Mouse (Mus musculus) splenic B cell, adult 2 months (primary cell): ENCODE results near the gene Atf7.
"Not testable (repeated sequence)": the region's sequence is repeated elsewhere in the genome, so short reads cannot be mapped to it uniquely, and the experiment has no call there.

Experiments
- DNase-seq: peaks from one replicate; pipeline ENCODE4 v3.0.0-alpha.2; 2011; ENCODE audit warnings: low read depth, low spot score
- H3K27me3 ChIP-seq: 2 replicates; pipeline ENCODE4 v1.6.1; 2012; ENCODE audit warnings: mild to moderate bottlenecking, low read length, moderate library complexity, mixed read lengths; ENCODE audit not compliant: control insufficient read depth, poor library complexity, insufficient read depth, severe bottlenecking
- H3K36me3 ChIP-seq: 2 replicates; pipeline ENCODE4 v1.6.1; 2012; ENCODE audit warnings: mild to moderate bottlenecking, low read length, moderate library complexity, mixed read lengths; ENCODE audit not compliant: control insufficient read depth, poor library complexity, insufficient read depth, severe bottlenecking

The Atf7 gene

DNA sequence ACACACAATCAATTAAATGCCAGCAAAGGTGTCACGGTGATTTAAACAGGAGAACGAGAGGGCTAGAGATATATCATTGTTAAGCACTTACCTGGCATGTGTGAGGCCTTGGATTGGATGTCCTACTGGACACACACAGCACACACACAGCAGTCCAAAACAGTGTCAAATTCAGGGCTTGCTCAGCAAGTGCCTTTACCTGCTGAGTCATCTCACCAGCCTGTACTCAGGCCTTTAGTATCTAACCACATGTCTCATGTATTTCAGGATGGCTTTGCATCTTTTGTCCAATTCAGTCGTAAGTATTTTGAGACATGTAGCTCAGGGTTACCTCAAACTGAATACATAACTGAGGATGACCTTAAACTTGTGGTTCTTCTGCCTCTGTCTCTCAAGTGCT is 25.8 kb upstream of the Atf7 start:
- no peak for DNase-seq
- H3K36me3 ChIP-seq, result no peaks in the 10 kb centered on the region
- no peaks in the 10 kb centered on the region for H3K27me3 ChIP-seq

DNA sequence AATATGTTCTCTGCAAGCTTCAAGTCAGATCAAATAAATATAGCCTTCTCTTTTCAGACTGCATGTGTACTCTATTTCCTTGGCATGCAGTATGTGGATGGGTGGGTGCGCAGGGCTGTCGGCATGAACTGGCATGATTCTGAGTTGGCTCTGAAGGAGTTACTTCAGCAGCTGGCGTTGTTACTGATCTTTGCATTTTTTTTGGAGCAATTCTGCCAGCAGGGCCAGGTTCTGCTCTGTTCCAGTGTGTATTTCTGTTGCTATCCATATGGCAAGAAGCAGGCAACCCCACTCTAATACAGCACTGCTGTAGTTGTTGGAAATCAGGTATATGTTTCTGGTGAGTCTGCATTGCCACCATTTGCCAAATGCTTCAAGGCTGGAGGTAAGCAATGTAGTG is 10.6 kb upstream of the Atf7 start:
- no peak for DNase-seq
- H3K27me3 ChIP-seq, result no peaks in the 10 kb centered on the region
- H3K36me3 ChIP-seq, result no peaks in the 10 kb centered on the region

DNA sequence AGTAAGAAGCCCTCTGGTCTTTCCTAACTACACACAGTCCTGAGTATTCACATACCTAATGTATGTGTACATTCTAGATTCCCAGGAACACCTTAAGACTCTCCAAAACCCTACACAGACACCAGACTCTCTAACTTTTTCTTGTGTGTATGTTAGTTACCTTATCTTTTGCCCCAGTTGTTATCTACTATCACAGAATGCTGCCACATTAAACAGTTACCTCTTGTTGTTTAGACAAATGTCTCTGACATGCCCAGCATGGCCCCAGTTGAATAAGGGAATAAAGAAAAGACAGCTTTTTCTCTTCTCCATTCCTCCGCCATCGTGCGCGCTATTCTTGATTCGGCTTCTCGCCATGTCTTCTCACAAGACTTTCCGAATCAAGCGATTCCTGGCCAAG is 9.4 kb upstream of the Atf7 start:
- Histone ChIP-seq H3K27me3 (no peaks in the 10 kb centered on the region), H3K36me3 (no peaks in the 10 kb centered on the region)
- no peak for DNase-seq

DNA sequence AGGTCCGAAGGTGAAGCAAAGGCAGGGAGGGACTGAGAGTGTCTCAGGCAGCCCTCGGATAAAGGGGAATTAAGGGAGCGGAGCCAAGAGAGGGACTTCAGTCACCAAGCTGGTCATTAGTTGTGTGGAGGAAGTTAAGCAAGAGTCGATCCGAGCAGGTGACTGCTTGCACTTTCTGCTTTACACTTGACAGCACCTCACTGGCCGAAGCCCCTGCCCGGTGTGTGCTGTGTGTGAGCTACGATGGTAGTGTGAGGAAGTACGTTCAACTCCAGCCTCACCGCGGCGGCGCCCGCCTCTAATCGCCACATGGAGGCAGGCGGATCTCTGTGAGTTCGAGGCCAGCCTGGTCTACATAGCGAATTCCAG is 407 bp upstream of the Atf7 start:
- Histone ChIP-seq H3K36me3 (no peaks in the 10 kb centered on the region), H3K27me3 (no peaks in the 10 kb centered on the region)
- peak; percentile 90 for DNase-seq

DNA sequence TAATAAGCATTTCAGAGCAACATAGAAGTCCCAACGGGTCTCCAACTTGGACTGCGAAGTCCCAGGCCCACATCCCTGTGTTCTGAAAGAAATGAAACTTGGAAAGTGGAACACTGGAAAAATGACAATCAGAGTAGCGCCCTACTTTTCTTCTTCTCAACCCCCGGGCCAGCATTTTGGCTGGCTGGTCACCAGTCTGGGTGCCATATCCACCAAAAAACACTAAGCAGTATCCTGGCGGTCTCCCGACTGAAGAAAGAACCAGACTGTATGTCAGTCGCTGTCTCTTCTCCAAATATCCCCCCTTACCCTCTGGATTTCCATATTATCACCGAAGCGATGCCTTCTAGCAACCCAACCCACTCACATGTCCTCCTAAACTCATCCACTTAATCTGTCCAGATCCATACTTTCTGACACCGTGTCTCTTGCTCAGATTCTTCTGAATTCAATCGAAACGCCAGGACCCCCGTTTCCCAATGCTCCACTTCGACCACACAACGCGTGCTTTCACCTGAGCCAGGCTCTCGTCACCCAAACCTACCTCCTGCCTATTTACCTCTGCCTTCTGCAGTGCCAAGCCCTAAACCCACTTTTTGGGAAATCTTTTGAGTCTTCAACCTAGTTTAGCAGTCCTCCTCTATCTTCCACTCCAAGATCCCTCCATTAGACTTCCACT is 834 bp downstream of the Atf7 start:
- Histone ChIP-seq H3K27me3 (no peaks in the 10 kb centered on the region), H3K36me3 (no peaks in the 10 kb centered on the region)
- DNase-seq, result peak; percentile 9

DNA sequence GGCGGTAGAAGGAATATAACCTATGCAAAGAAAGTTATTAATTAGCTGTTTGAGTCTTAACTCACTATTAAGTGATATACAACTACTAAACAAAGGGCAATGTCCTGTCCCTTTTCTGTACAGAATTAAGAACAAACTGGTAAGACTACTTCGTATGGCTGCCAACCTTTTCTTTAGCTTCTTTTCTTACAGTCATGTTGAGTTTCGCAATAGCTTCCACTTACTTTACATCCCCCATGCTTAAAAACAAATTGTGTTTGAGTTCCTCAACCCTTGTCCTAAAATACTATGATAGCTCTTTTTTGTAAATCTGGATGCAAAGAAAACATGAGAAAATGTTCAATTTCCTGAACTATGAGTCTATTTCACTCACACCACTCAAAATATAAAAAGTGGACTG is 2.1 kb downstream of the Atf7 start:
- H3K36me3 ChIP-seq, result no peaks in the 10 kb centered on the region
- DNase-seq, result no peak
- H3K27me3 ChIP-seq, result no peaks in the 10 kb centered on the region

DNA sequence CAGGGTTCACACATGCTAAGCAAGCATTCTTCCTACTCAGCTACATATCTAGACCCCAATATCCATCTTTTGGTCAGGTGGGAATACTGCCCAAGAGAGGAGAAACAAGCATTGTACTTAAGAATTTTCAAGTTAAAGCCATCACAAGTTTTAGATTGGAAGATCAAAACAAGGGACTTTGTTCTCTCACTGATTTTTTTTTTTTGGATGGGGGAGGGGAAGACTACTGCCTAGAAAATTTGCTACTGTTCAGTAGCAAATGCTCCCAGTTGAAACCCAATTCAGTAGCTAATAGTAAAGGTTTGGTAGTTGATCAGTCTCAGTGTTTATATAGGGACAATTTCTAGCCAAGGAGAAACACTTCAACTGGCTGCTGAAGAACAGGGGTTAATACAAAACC is 2.7 kb downstream of the Atf7 start:
- DNase-seq, result no peak
- Histone ChIP-seq H3K27me3 (no peaks in the 10 kb centered on the region), H3K36me3 (no peaks in the 10 kb centered on the region)

DNA sequence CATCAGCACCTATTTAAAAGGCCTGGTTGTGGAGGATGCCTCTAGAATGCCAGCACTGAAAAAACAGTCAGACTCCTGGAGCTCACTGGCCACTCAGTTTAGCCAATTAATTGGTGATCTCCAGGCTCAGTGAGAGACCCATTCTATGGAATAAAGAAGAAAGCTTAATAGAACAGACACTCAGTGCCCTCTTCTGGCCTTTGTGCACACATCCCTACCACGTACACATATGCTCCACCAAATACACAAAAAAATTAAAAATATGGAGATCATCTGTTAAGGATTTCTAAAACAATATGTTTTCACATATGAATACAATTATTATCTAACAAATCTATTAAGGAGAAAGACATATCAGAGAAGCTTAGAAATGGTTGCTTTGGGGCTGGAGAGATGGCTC is 4.5 kb downstream of the Atf7 start:
- H3K27me3 ChIP-seq, result no peaks in the 10 kb centered on the region
- H3K36me3 ChIP-seq, result no peaks in the 10 kb centered on the region
- no peak for DNase-seq

DNA sequence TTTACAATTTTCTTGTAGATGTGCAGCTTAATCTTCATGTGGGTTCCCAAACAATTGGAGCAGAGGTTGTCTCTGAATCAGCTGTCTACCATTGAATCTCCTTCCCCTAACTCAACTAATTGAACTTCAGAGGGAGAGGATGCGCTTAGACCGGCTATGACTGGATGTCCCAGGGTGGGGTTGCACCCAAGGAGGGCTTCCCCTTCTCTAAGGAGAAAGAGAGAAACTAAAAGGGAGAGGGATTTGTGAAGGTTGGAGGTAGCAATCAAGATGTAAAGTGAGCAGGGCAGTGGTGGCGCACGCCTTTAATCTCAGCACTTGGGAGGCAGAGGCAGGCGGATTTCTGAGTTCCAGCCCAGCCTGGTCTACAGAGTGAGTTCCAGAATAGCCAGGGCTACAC is 5.8 kb downstream of the Atf7 start:
- no peak for DNase-seq
- no peaks in the 10 kb centered on the region for H3K36me3 ChIP-seq

DNA sequence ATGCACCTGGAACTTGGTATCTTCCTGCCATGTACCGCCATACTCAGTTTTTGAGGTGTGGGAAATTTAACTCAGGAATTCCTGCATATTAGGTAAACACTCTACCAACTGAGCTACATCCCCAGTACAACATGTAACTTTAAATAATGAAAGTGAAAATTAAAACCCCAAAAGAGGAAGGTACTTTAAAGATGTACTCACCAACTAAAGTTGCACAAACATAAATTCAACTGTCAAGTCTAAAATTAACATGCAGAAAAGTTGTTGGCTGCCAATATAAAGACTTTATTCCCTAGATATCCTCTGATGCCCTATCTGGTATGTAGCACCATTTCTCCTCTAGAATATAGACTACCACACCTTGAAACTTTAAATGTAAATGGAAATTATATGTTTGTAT is 7.6 kb downstream of the Atf7 start:
- Histone ChIP-seq H3K36me3 (no peaks in the 10 kb centered on the region), H3K27me3 (no peaks in the 10 kb centered on the region)
- DNase-seq, result peak; percentile 34

More for the DNA sequence above, 5.8 kb downstream of the Atf7 start:
- H3K27me3 ChIP-seq, result no peaks in the 10 kb centered on the region

DNA sequence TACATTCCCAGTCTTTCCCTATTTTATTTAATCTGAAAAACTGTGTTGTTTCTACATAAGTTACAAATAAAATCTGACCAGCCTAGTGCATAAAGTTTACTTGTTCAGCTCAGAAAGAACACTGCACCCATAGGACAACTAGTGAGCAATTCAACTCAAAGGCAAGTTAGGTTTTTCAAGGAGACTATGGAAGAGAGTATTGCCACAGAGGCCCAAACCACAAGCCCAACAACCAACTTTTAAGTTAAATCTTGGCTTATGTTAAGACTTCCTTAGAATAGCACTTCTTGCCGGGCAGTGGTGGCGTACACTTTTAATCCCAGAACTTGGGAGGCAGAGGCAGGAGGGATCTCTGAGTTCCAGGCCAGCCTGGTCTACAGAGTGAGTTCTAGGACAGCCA is 9.1 kb downstream of the Atf7 start:
- no peak for DNase-seq

DNA sequence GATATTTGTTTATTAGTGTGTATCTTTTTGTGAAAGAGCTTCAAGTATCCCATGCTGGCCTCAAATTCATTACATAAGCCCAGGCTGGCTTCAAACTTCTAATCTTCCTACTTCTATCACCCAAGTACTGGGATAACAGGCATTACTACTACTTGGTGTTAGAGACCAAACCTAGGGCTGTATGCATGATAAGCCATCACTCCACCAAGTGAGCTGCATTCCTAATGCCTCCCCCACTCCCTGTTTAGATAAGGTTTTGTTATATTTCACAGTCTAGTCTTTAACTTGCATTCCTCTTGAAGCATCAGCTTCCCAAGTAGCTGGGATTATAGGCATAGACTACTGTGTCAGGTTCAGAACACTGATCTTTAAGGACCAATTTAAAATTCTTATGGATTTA is 11.0 kb downstream of the Atf7 start:
- no peaks in the 10 kb centered on the region for H3K36me3 ChIP-seq
- DNase-seq, result no peak
- no peaks in the 10 kb centered on the region for H3K27me3 ChIP-seq

More for the DNA sequence above, 9.1 kb downstream of the Atf7 start:
- Histone ChIP-seq H3K36me3 (no peaks in the 10 kb centered on the region), H3K27me3 (no peaks in the 10 kb centered on the region)

DNA sequence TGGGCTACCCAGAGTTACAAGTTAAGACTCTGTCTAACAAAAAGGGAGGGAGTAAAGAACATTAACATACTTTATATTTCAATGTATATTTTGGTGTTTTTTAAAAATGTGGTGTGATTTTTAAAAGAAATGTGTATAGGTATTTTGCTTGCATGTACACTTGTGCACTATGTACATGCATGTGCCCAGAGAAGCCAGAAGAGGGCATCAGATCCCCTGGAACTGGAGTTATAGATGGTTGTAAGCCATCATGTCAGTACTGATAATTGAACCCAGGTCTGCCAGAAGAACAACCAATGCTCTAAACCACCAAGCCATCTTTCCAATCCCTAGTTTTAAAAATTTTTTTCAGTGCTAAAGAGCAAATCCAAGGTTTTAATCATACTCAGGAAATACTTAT is 12.3 kb downstream of the Atf7 start:
- peak; percentile 36 for DNase-seq
- H3K36me3 ChIP-seq, result no peaks in the 10 kb centered on the region
- no peaks in the 10 kb centered on the region for H3K27me3 ChIP-seq

DNA sequence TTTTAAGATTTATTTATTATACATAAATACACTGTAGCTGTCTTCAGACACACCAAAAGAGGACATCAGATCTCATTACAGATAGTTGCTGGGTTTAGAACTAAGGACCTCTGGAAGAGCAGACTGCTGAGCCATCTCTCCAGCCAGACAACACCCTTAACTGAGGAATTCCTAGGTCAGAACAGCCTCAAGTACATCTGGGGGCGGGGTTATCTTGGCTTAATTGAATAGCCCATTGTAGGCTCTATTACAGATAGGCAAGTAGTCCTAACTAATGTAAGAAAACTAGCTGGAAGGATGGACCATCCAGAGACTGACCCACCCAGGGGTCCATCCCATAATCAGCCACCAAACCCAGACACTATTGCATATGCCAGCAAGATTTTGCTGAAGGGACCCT is 16.7 kb downstream of the Atf7 start:
- not testable (repeated sequence) for DNase-seq, H3K27me3 ChIP-seq, H3K36me3 ChIP-seq

DNA sequence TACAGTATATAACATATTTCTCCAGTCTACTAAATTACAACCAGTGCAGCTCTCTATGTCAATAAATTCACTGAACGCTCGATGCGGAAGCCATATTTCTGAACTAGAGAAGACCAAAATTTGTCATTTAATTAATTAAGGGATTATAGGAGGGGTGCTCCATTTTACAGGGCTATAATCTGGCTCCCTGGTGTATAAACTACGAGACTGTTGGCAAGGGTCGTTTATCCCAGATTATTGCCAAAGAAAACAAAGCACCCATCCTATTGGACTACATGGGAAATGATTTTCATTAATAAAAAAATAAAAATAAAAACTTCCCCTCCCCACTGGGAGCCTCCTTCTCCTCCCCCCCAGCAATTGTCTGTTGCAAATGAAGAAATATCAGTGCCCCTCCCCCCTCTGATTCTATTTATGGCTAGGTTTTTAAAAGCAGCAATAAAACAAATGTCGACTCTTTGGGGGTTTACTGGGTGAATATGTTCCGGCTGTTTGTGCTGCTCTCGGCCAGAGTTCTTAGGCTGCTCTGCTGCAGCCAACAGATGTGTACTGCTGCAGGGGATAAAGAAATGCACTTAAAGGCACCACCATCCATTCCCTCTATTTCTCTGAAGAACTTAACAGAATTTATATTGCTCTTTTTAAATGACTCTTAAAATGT is 31.1 kb downstream of the Atf7 start:
- H3K27me3 ChIP-seq, result no peaks in the 10 kb centered on the region
- no peak for DNase-seq
- H3K36me3 ChIP-seq, result no peaks in the 10 kb centered on the region

DNA sequence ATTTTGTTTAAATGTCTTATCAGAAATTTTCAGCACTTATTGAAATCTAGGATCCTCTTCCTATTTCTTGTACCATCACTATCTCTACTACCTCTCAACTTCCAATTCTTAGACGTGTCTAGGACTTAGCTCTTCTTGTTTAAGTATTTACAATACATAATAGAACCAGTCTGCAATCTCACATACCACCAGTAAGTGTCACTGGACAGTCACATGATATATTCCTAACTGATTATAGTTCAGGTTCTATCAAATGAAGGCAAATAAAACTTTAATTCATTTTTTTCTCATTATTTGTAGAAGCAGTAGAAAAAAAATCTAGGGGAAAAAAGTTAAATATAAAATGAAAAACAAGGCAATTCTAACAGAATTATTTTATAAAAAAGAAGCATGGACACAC is 32.6 kb downstream of the Atf7 start:
- Histone ChIP-seq H3K36me3 (no peaks in the 10 kb centered on the region), H3K27me3 (no peaks in the 10 kb centered on the region)
- peak; percentile 32 for DNase-seq
